Comparison of ENCODE assay signal across 7 mouse cellular contexts in genomic region chr12:54835608-54836570, GRCm38 (mm10). TPM values are rescaled to one million over a fixed set of nuclear protein-coding genes. Genes with fewer than 3 reads are reported as not detected.
DNase-seq lines count a peak whose midpoint lies in the region; ATAC-seq and TF ChIP-seq lines count a peak whose summit lies in the region.

No protein-coding gene starts in this region.

- WGBS in small intestine, adult 2 months = 76% methylated on average over 18 of the region's 18 CpGs

- peak; percentile 20 for DNase-seq in gastrocnemius, postnatal 14 days
- peak; percentile 8 for DNase-seq in heart, postnatal 25 days (ENCODE audit: low spot score)
- no peak for DNase-seq in adrenal gland, postnatal 4 days (ENCODE audit: low spot score in 2 of 2)

- H3K4me1 ChIP-seq in megakaryocyte, embryonic 14.5 days = peaks cover 41% of the 10 kb centered on the region
- peaks cover 4% of the 10 kb centered on the region; the same call in 1 of the 2 replicates for H3K4me1 ChIP-seq in small intestine, adult 2 months (ENCODE audit: control insufficient read depth, insufficient read depth, insufficient read length, low read length)

- H3K9me3 ChIP-seq in megakaryocyte, embryonic 14.5 days = no peaks in the 10 kb centered on the region

- H3K27me3 ChIP-seq in megakaryocyte, embryonic 14.5 days (replicated peaks) = no peaks in the 10 kb centered on the region
- no peaks in the 10 kb centered on the region for H3K27me3 ChIP-seq in small intestine, adult 2 months (ENCODE audit: control insufficient read depth, insufficient read depth, low read length)

- H3K27ac ChIP-seq in small intestine, adult 2 months (ENCODE audit: insufficient read depth, low read depth, low read length) = 0 out of 2 replicates have a peak overlapping the region, but pooled peaks have one; percentile 40

- intact Hi-C loops in gastrocnemius, postnatal 14 days (cut with DNase I; ENCODE audit: low total_unique reads) = no loop called here
- intact Hi-C loops in heart, postnatal 25 days (cut with DNase I) = loop anchor here (10.0 kb wide), 1 partner anchor 149 kb away; the partner anchor contains the start of gene Gm20403

- no peak for TF ChIP-seq POLR2A in small intestine, adult 2 months (IDR thresholded peaks at IDR 0.05; ENCODE audit: low read depth, low read length)

- ATAC-seq in megakaryocyte, adult 5-6 weeks (ENCODE audit: poor library complexity, severe bottlenecking) = no peak
- no peak for ATAC-seq in megakaryocyte-erythroid progenitor cell, adult 5-6 weeks (replicated peaks; ENCODE audit: low FRiP score, low TSS enrichment, poor library complexity, severe bottlenecking)

- H3K4me3 ChIP-seq in megakaryocyte, embryonic 14.5 days (replicated peaks) = peak overlapping the region; percentile 90
- H3K4me3 ChIP-seq in small intestine, adult 2 months (ENCODE audit: low read depth, low read length) = no peak overlapping the region

- H3K36me3 ChIP-seq in megakaryocyte, embryonic 14.5 days (replicated peaks; ENCODE audit: low read length) = no peaks in the 10 kb centered on the region
- no peaks in the 10 kb centered on the region for H3K36me3 ChIP-seq in small intestine, adult 2 months (ENCODE audit: control insufficient read depth, insufficient read depth, low read length)

- TF ChIP-seq CTCF in small intestine, adult 2 months (IDR thresholded peaks at IDR 0.05; ENCODE audit: extremely low read depth, insufficient read length, insufficient replicate concordance, low read depth, low read length) = no peak

RNA-seq across cellular contexts. Expression of gene Cfl2, which starts 26.8 kb away (rescaled TPM):
- 2.3 TPM in 1 of 2 replicates, not detected in the other for polyA plus RNA-seq in megakaryocyte, embryonic 14.5 days (2012; ENCODE audit: insufficient read depth, low replicate concordance)
- 22.4 and 27.3 TPM in 2 replicates for total RNA-seq in megakaryocyte, adult 5-6 weeks (2015)
- total RNA-seq in megakaryocyte, adult 5-6 weeks (2017) = 16.3 and 21.4 TPM in 2 replicates
- 100 to 1,000 TPM; 625 to 714 TPM for total RNA-seq in gastrocnemius, postnatal 14 days (2021)
- 100 to 1,000 TPM; 364 to 384 TPM for total RNA-seq in heart, postnatal 25 days (2021)
- polyA plus RNA-seq in small intestine, adult 2 months (2012; rRNA removed) = 0.75 and 0.85 TPM in 2 replicates
- total RNA-seq in megakaryocyte-erythroid progenitor cell, adult 5-6 weeks (2014; fragmentation: Nextera tagmentation) = 29.8 and 41.6 TPM in 2 replicates
- total RNA-seq in megakaryocyte-erythroid progenitor cell, adult 5-6 weeks (2017) = 22.7 and 31.5 TPM in 2 replicates
- 100 to 1,000 TPM; 172 to 180 TPM for total RNA-seq in adrenal gland, postnatal 4 days (2021)

RNA-seq across cellular contexts. Expression of gene Snx6, which starts 40.4 kb away (rescaled TPM):
- 10.1 and 27.0 TPM in 2 replicates for polyA plus RNA-seq in megakaryocyte, embryonic 14.5 days (2012; ENCODE audit: insufficient read depth, low replicate concordance)
- 68.6 and 74.9 TPM in 2 replicates for total RNA-seq in megakaryocyte, adult 5-6 weeks (2015)
- 99.5 and 101 TPM in 2 replicates for total RNA-seq in megakaryocyte, adult 5-6 weeks (2017)
- 10 to 100 TPM; 20.9 to 23.5 TPM for total RNA-seq in gastrocnemius, postnatal 14 days (2021)
- total RNA-seq in heart, postnatal 25 days (2021) = 10 to 100 TPM; 32.3 to 32.8 TPM
- 3.3 and 14.1 TPM in 2 replicates for polyA plus RNA-seq in small intestine, adult 2 months (2012; rRNA removed)
- 30.9 and 34.0 TPM in 2 replicates for total RNA-seq in megakaryocyte-erythroid progenitor cell, adult 5-6 weeks (2014; fragmentation: Nextera tagmentation)
- 56.9 and 74.7 TPM in 2 replicates for total RNA-seq in megakaryocyte-erythroid progenitor cell, adult 5-6 weeks (2017)
- 10 to 100 TPM; 81.3 to 92.7 TPM for total RNA-seq in adrenal gland, postnatal 4 days (2021)

Comparison
In these comparisons a context has a peak if more than half of its experiments do, and no peak if none do; other contexts are left out.
1. DNase-seq: peak in gastrocnemius, postnatal 14 days (single experiment) and heart, postnatal 25 days (single experiment); none in adrenal gland, postnatal 4 days (0 of 2).
2. RNA of gene Cfl2, which starts 26.8 kb away (total RNA-seq): 625 to 714 TPM in gastrocnemius, postnatal 14 days, 364 to 384 TPM in heart, postnatal 25 days and 172 to 180 TPM in adrenal gland, postnatal 4 days; 22.7 to 41.6 TPM in megakaryocyte-erythroid progenitor cell, adult 5-6 weeks and 16.3 to 27.3 TPM in megakaryocyte, adult 5-6 weeks; every median in the first group is over 4 times any median in the second.